ENCODE assay signal across 31 mouse cellular contexts in the genomic region with DNA sequence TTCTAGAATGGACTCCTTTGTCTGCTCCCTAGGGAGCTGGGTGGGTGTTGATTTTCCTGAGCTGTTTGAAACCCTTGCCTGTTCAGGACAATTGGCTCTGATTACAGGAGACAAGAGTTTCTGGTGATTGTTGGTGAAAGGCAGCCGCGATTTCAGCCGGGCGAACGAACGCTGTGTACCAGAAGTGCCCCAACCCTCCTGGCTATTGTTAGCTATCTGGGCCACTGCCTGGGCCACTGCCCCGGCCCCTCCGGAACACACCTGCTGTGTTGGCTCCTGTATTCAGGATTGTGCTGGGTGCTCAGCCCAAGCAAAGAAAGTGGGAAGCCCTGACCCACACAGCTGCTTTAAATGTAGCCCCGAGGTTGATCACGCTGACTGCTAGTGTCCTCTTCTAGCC. TPM values are rescaled to one million over a fixed set of nuclear protein-coding genes. Genes with fewer than 3 reads are reported as not detected.
A peak's percentile ranks its signal among the peaks of the same experiment; 100 is the strongest.
DNase-seq lines count a peak whose midpoint lies in the region; ATAC-seq and TF ChIP-seq lines count a peak whose summit lies in the region.
"Had no signal": no experiment of that assay in that cellular context is flagged by ENCODE, and none has a peak within 500 bp of the region (broad histone marks: within the 10 kb centered on the region; RNA-seq: fewer than 3 reads in every experiment).

No protein-coding gene starts in this region.

- no peak overlapping the region for H3K4me2 ChIP-seq in intestine, embryonic 16.5 days (ENCODE audit: low read depth, low read length)
- H3K4me2 ChIP-seq: heart, embryonic 13.5 days; limb, embryonic 13.5 days; liver, embryonic 12.5 days; midbrain, embryonic 12.5 days; neural tube, embryonic 12.5 days had no signal

- no peak for TF ChIP-seq CTCF in E14TG2a.4 (conservative IDR thresholded peaks at IDR 0.05; ENCODE audit: low read length)

- 63% methylated on average over 10 of the region's 10 CpGs for WGBS in heart, embryonic 10.5 days
- WGBS in intestine, embryonic 16.5 days = 81% methylated on average over 10 of the region's 10 CpGs

- peak; percentile 94 for DNase-seq in heart, adult 11 months
- DNase-seq in heart, embryonic 10.5 days (ENCODE audit: low spot score) = no peak
- DNase-seq in ES-E14 (ENCODE audit: low read depth, low spot score) = no peak
- DNase-seq in heart, postnatal 36 days = peak; percentile 27 to 28
- DNase-seq in B cell, adult 2 months = no peak
- no peak for DNase-seq in right cerebral cortex, postnatal 4 days
- DNase-seq: adrenal gland, postnatal 36 days; cerebellum, adult 2 months; cerebellum, postnatal 14 days; kidney, adult 8-10 months; kidney, postnatal 4 days; liver, postnatal 0 days; lung, postnatal 4 days; right cerebral cortex, postnatal 25 days; spleen, adult 18-20 months; thymus, postnatal 14 days had no signal

- in situ Hi-C loops in ES-E14 (cut with MboI; ENCODE audit: low sequenced_read_pairs in 2 of 2, unreplicated experiment in 2 of 2) = no loop called here

- H3K9ac ChIP-seq in ES-E14 (ENCODE audit: insufficient read depth, low read depth, low read length, poor library complexity, severe bottlenecking) = peak overlapping the region; percentile 65; the same call in 1 of the 2 replicates
- H3K9ac ChIP-seq in intestine, embryonic 16.5 days (ENCODE audit: low read depth, low read length) = no peak overlapping the region
- H3K9ac ChIP-seq: heart, embryonic 13.5 days; limb, embryonic 13.5 days; liver, embryonic 12.5 days; liver, postnatal 0 days; midbrain, embryonic 12.5 days; neural tube, embryonic 12.5 days had no signal

- intact Hi-C loops in heart, postnatal 36 days (cut with DNase I) = no loop called here

- H3K27me3 ChIP-seq in heart, embryonic 10.5 days (ENCODE audit: insufficient read depth, poor library complexity, severe bottlenecking) = no peaks in the 10 kb centered on the region
- H3K27me3 ChIP-seq in E14TG2a.4 (ENCODE audit: insufficient read depth, low read length) = no peaks in the 10 kb centered on the region
- no peaks in the 10 kb centered on the region for H3K27me3 ChIP-seq in intestine, embryonic 16.5 days (replicated peaks; ENCODE audit: control insufficient read depth, insufficient read depth, low read length)
- H3K27me3 ChIP-seq: heart, embryonic 13.5 days; limb, embryonic 13.5 days; liver, embryonic 12.5 days; midbrain, embryonic 12.5 days; neural tube, embryonic 12.5 days had no signal

- no peak overlapping the region for H3K4me3 ChIP-seq in heart, embryonic 10.5 days
- H3K4me3 ChIP-seq in E14TG2a.4 (replicated peaks; ENCODE audit: low read length) = peak overlapping the region; percentile 27
- H3K4me3 ChIP-seq in ES-E14 (ENCODE audit: insufficient read depth in 1 of 2, low read depth in 1 of 2, low read length in 2 of 2, poor library complexity in 1 of 2, severe bottlenecking in 1 of 2) = no peak overlapping the region; a peak in 2 of 4 replicates
- H3K4me3 ChIP-seq in intestine, embryonic 16.5 days (ENCODE audit: low read length) = no peak overlapping the region
- H3K4me3 ChIP-seq: erythroblast, embryonic 14.5 days; heart, embryonic 13.5 days; limb, embryonic 13.5 days; liver, embryonic 12.5 days; megakaryocyte, embryonic 14.5 days; midbrain, embryonic 12.5 days; myocyte; neural tube, embryonic 12.5 days had no signal

- no peaks in the 10 kb centered on the region for H3K9me3 ChIP-seq in heart, embryonic 10.5 days
- peaks cover 26% of the 10 kb centered on the region for H3K9me3 ChIP-seq in E14TG2a.4 (ENCODE audit: low read length)
- H3K9me3 ChIP-seq in ES-E14 (ENCODE audit: control insufficient read depth, insufficient read depth, low read depth, low read length) = no peaks in the 10 kb centered on the region
- no peaks in the 10 kb centered on the region for H3K9me3 ChIP-seq in intestine, embryonic 16.5 days (ENCODE audit: control insufficient read depth, low read length)
- H3K9me3 ChIP-seq: heart, embryonic 13.5 days; limb, embryonic 13.5 days; liver, embryonic 12.5 days; midbrain, embryonic 12.5 days; neural tube, embryonic 12.5 days had no signal

- no peaks in the 10 kb centered on the region for H3K36me3 ChIP-seq in heart, embryonic 10.5 days
- H3K36me3 ChIP-seq in E14TG2a.4 (ENCODE audit: insufficient read depth, low read length) (peaks cover 5% of the 10 kb centered on the region; the same call in 1 of the 2 replicates), ES-E14 (ENCODE audit: control insufficient read depth, insufficient read depth, low read length, poor library complexity, severe bottlenecking) (no peaks in the 10 kb centered on the region)
- H3K36me3 ChIP-seq in intestine, embryonic 16.5 days (ENCODE audit: control insufficient read depth, insufficient read depth, low read length) = no peaks in the 10 kb centered on the region
- H3K36me3 ChIP-seq: heart, embryonic 13.5 days; limb, embryonic 13.5 days; liver, embryonic 12.5 days; midbrain, embryonic 12.5 days; neural tube, embryonic 12.5 days had no signal

- no peak overlapping the region for H3K27ac ChIP-seq in heart, embryonic 10.5 days
- peak overlapping the region; percentile 81 for H3K27ac ChIP-seq in ES-E14 (ENCODE audit: insufficient read depth, low read depth, low read length, poor library complexity, severe bottlenecking)
- H3K27ac ChIP-seq in intestine, embryonic 16.5 days (ENCODE audit: low read length) = no peak overlapping the region
- H3K27ac ChIP-seq: heart, embryonic 13.5 days; kidney, postnatal 0 days; limb, embryonic 13.5 days; liver, embryonic 12.5 days; midbrain, embryonic 12.5 days; neural tube, embryonic 12.5 days had no signal

- ATAC-seq in intestine, embryonic 16.5 days = no peak
- ATAC-seq: forebrain, embryonic 16.5 days; hindbrain, embryonic 16.5 days; liver, embryonic 12.5 days; liver, postnatal 0 days had no signal

- peaks cover 6% of the 10 kb centered on the region; the same call in 1 of the 2 replicates for H3K4me1 ChIP-seq in heart, embryonic 10.5 days
- peaks cover 78% of the 10 kb centered on the region for H3K4me1 ChIP-seq in E14TG2a.4 (replicated peaks; ENCODE audit: low read depth, low read length)
- peaks cover 18 to 23% of the 10 kb centered on the region in 2 experiments for H3K4me1 ChIP-seq in ES-E14 (ENCODE audit: control insufficient read depth in 2 of 2, insufficient read depth in 2 of 2, low read length in 2 of 2, poor library complexity in 1 of 2)
- no peaks in the 10 kb centered on the region for H3K4me1 ChIP-seq in intestine, embryonic 16.5 days (ENCODE audit: control insufficient read depth, insufficient read depth, low read length)
- H3K4me1 ChIP-seq: neural tube, embryonic 12.5 days had no signal

TF ChIP-seq in ES-E14, 5 proteins besides CTCF, POLR2A, EP300 and RAD21:
- no peak for TF ChIP-seq MAFK (IDR thresholded peaks at IDR 0.05; ENCODE audit: insufficient read depth, low read depth, low read length)
- TF ChIP-seq ZNF384 (IDR thresholded peaks at IDR 0.05; ENCODE audit: low read depth, low read length) = no peak
- no peak for TF ChIP-seq ZC3H11A (IDR thresholded peaks at IDR 0.05; ENCODE audit: borderline replicate concordance, low read depth, low read length)
- no peak for TF ChIP-seq CHD2 (IDR thresholded peaks at IDR 0.05; ENCODE audit: low read depth, low read length)
- no peak for TF ChIP-seq HCFC1 (IDR thresholded peaks at IDR 0.05; ENCODE audit: borderline replicate concordance, insufficient read depth, low read length)

RNA-seq across cellular contexts. Expression of a gene that starts 24.2 kb away (rescaled TPM):
- 1.0 and 4.2 TPM in 2 replicates for polyA plus RNA-seq in heart, embryonic 10.5 days (2016; fragmentation: Nextera tagmentation; extraction: Ambion mirVana)
- total RNA-seq in ES-E14 (2012; rRNA removed) = 1.0 and 1.1 TPM in 2 replicates
- total RNA-seq in heart, postnatal 36 days (2021) = 100 to 1,000 TPM in 1 of 2 experiments, 10 to 100 TPM in 1; 96.7 to 105 TPM
- not detected in 2 replicates for polyA plus RNA-seq in intestine, embryonic 16.5 days (2015; fragmentation: Nextera tagmentation; extraction: Ambion mirVana)
- polyA plus RNA-seq: erythroblast, embryonic 14.5 days; forebrain, embryonic 11.5 days; intestine, embryonic 14.5 days; kidney, postnatal 0 days had no signal

Comparison
In these comparisons a context has a peak if more than half of its experiments do, and no peak if none do; other contexts are left out.
1. DNase-seq: peak in heart, adult 11 months (single experiment) and heart, postnatal 36 days (2 of 2); none in heart, embryonic 10.5 days (single experiment), ES-E14 (single experiment), B cell, adult 2 months (0 of 2) and right cerebral cortex, postnatal 4 days (single experiment).
2. RNA of a gene that starts 24.2 kb away (total RNA-seq): 96.7 to 105 TPM in heart, postnatal 36 days; 1.0 to 1.1 TPM in ES-E14; every median in the first group is over 10 times any median in the second.